Mouse (Mus musculus): ENCODE results near the gene Rpusd3. TPM values are rescaled to one million over a fixed set of nuclear protein-coding genes. Genes with fewer than 3 reads are reported as not detected.

Gene Rpusd3
- polyA plus RNA-seq, 2 experiments: 8.6 to 12.8 TPM

GRCm38 (mm10) chr6:113457952-113458534, 38.9 kb upstream of the Rpusd3 start, which contains the start of gene Il17re:
Il17re (plus strand) TSS chr6:113458484.
- no peak within 1 kb of the TSS for H3K27ac ChIP-seq
- no peaks in the 10 kb centered on the region for H3K36me3 ChIP-seq (replicated peaks; ENCODE audit: control insufficient read depth, insufficient read depth, low read depth)
- H3K4me1 ChIP-seq (replicated peaks; ENCODE audit: control insufficient read depth in 2 of 2, insufficient read depth in 2 of 2, low read length in 1 of 2): no peaks in the 10 kb centered on the region
- ATAC-seq (ENCODE audit: insufficient read depth): no peak
- no peak within 1 kb of the TSS for H3K4me3 ChIP-seq (ENCODE audit: insufficient read depth in 1 of 2, low read depth in 2 of 2, low read length in 2 of 2)
- 17% methylated on average over 10 of the region's 10 CpGs for WGBS (ENCODE audit: insufficient replicate concordance)
- no peak for DNase-seq (ENCODE audit: low read depth in 3 of 3, low spot score in 3 of 3)
- no peak within 1 kb of the TSS for H3K4me2 ChIP-seq (ENCODE audit: low read depth)
- H3K9ac ChIP-seq (replicated peaks): no peak within 1 kb of the TSS
- TF ChIP-seq EP300 (IDR thresholded peaks at IDR 0.05; ENCODE audit: low read depth) (no peak), CTCF (IDR thresholded peaks at IDR 0.05; ENCODE audit: low read depth) (no peak)
- H3K9me3 ChIP-seq (ENCODE audit: control insufficient read depth, low read length): no peaks in the 10 kb centered on the region
- no peaks in the 10 kb centered on the region for H3K27me3 ChIP-seq (ENCODE audit: control insufficient read depth, insufficient read depth, low read length)

- Histone ChIP-seq H3K27ac (no peak overlapping the region), H3K4me1 (replicated peaks; ENCODE audit: control insufficient read depth in 2 of 2, insufficient read depth in 2 of 2, low read length in 1 of 2) (no peaks in the 10 kb centered on the region), H3K9me3 (ENCODE audit: control insufficient read depth, low read length) (no peaks in the 10 kb centered on the region), H3K4me3 (ENCODE audit: insufficient read depth in 1 of 2, low read depth in 2 of 2, low read length in 2 of 2) (no peak overlapping the region), H3K9ac (replicated peaks) (no peak overlapping the region), H3K27me3 (ENCODE audit: control insufficient read depth, insufficient read depth, low read length) (no peaks in the 10 kb centered on the region), H3K36me3 (replicated peaks; ENCODE audit: control insufficient read depth, insufficient read depth, low read depth) (no peaks in the 10 kb centered on the region), H3K4me2 (ENCODE audit: low read depth) (no peak overlapping the region)
- WGBS (ENCODE audit: insufficient replicate concordance): 30% methylated on average over 5 of the region's 5 CpGs
- DNase-seq (ENCODE audit: low read depth in 3 of 3, low spot score in 3 of 3) (no peak), ATAC-seq (ENCODE audit: insufficient read depth) (no peak)
- no peak for TF ChIP-seq CTCF (IDR thresholded peaks at IDR 0.05; ENCODE audit: low read depth)
- no peak for TF ChIP-seq EP300 (IDR thresholded peaks at IDR 0.05; ENCODE audit: low read depth)
Measured at GRCm38 (mm10) chr6:113455007-113455406, 35.9 kb upstream of the Rpusd3 start.

- Histone ChIP-seq H3K36me3 (replicated peaks; ENCODE audit: control insufficient read depth, insufficient read depth, low read depth) (peaks cover 7% of the 10 kb centered on the region; the same call in 1 of the 2 replicates), H3K4me2 (ENCODE audit: low read depth) (no peak overlapping the region), H3K4me3 (ENCODE audit: insufficient read depth in 1 of 2, low read depth in 2 of 2, low read length in 2 of 2) (no peak overlapping the region), H3K9me3 (ENCODE audit: control insufficient read depth, low read length) (no peaks in the 10 kb centered on the region), H3K27me3 (ENCODE audit: control insufficient read depth, insufficient read depth, low read length) (no peaks in the 10 kb centered on the region), H3K27ac (no peak overlapping the region), H3K4me1 (replicated peaks; ENCODE audit: control insufficient read depth in 2 of 2, insufficient read depth in 2 of 2, low read length in 1 of 2) (no peaks in the 10 kb centered on the region), H3K9ac (replicated peaks) (no peak overlapping the region)
- 64% methylated on average over 2 of the region's 2 CpGs for WGBS (ENCODE audit: insufficient replicate concordance)
- TF ChIP-seq EP300 (IDR thresholded peaks at IDR 0.05; ENCODE audit: low read depth) (no peak), CTCF (IDR thresholded peaks at IDR 0.05; ENCODE audit: low read depth) (no peak)
- DNase-seq (ENCODE audit: low read depth in 3 of 3, low spot score in 3 of 3) (no peak), ATAC-seq (ENCODE audit: insufficient read depth) (no peak)
Measured at GRCm38 (mm10) chr6:113451839-113452238, 32.7 kb upstream of the Rpusd3 start.

- H3K27ac ChIP-seq: no peak overlapping the region
- no peaks in the 10 kb centered on the region for H3K27me3 ChIP-seq (ENCODE audit: control insufficient read depth, insufficient read depth, low read length)
- peaks cover 6 to 9% of the 10 kb centered on the region in 2 experiments for H3K4me1 ChIP-seq (replicated peaks; ENCODE audit: control insufficient read depth in 2 of 2, insufficient read depth in 2 of 2, low read length in 1 of 2)
- no peak for TF ChIP-seq EP300 (IDR thresholded peaks at IDR 0.05; ENCODE audit: low read depth)
- DNase-seq (ENCODE audit: low read depth in 3 of 3, low spot score in 3 of 3): no peak
- H3K36me3 ChIP-seq (replicated peaks; ENCODE audit: control insufficient read depth, insufficient read depth, low read depth): peaks cover 7% of the 10 kb centered on the region; the same call in 1 of the 2 replicates
- no peaks in the 10 kb centered on the region for H3K9me3 ChIP-seq (ENCODE audit: control insufficient read depth, low read length)
- H3K4me3 ChIP-seq (ENCODE audit: insufficient read depth in 1 of 2, low read depth in 2 of 2, low read length in 2 of 2): no peak overlapping the region
- no peak for ATAC-seq (ENCODE audit: insufficient read depth)
- WGBS (ENCODE audit: insufficient replicate concordance): 79% methylated on average over 4 of the region's 4 CpGs
- H3K4me2 ChIP-seq (ENCODE audit: low read depth): no peak overlapping the region
- H3K9ac ChIP-seq (replicated peaks): no peak overlapping the region
Measured at GRCm38 (mm10) chr6:113447639-113448038, 28.5 kb upstream of the Rpusd3 start.

- WGBS (ENCODE audit: insufficient replicate concordance): 77% methylated on average over 6 of the region's 8 CpGs
- ATAC-seq (ENCODE audit: insufficient read depth): no peak
- no peak overlapping the region for H3K4me2 ChIP-seq (ENCODE audit: low read depth)
Measured at GRCm38 (mm10) chr6:113444207-113444965, 25.2 kb upstream of the Rpusd3 start.

More at GRCm38 (mm10) chr6:113444207-113444965, 25.2 kb upstream of the Rpusd3 start:
- Histone ChIP-seq H3K27ac (no peak overlapping the region), H3K36me3 (replicated peaks; ENCODE audit: control insufficient read depth, insufficient read depth, low read depth) (peaks cover 7% of the 10 kb centered on the region; the same call in 1 of the 2 replicates), H3K27me3 (ENCODE audit: control insufficient read depth, insufficient read depth, low read length) (no peaks in the 10 kb centered on the region), H3K9me3 (ENCODE audit: control insufficient read depth, low read length) (no peaks in the 10 kb centered on the region), H3K4me3 (ENCODE audit: insufficient read depth in 1 of 2, low read depth in 2 of 2, low read length in 2 of 2) (no peak overlapping the region), H3K4me1 (replicated peaks; ENCODE audit: control insufficient read depth in 2 of 2, insufficient read depth in 2 of 2, low read length in 1 of 2) (peaks cover 9% of the 10 kb centered on the region in 2 experiments), H3K9ac (replicated peaks) (no peak overlapping the region)
- DNase-seq (ENCODE audit: low read depth in 3 of 3, low spot score in 3 of 3): no peak
- TF ChIP-seq EP300 (IDR thresholded peaks at IDR 0.05; ENCODE audit: low read depth) (no peak), CTCF (IDR thresholded peaks at IDR 0.05; ENCODE audit: low read depth) (no peak)

Measured in liver, embryonic 14.5 days (tissue).